Mouse (Mus musculus): ENCODE results near the gene Cops7b. TPM values are rescaled to one million over a fixed set of nuclear protein-coding genes. Genes with fewer than 3 reads are reported as not detected.
A peak's percentile ranks its signal among the peaks of the same experiment; 100 is the strongest.

Gene Cops7b
- polyA plus RNA-seq, 1 experiment from 2014 or later, result 72.3 TPM

DNA sequence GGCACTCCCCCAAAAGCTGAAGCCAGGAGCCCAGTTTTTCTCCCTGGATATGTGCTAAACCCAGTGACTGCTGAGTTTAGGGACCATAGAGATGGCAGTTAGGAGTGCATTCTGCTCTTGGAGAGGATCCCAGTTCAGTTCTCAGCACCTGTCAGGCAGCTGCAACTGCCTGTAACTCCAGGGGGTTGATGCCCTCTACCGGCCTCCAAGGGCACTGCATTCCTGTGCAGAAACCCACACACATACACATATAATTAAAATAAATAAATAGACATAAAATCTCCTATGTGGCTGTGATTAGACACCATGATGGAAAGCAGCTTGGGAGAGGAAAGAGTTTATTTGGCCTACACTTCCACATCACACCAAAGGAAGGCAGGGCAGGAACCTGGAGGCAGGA, 29.4 kb downstream of the Cops7b start:
- Histone ChIP-seq H3K27ac (replicated peaks) (no peak overlapping the region), H3K4me3 (no peak overlapping the region), H3K9me3 (replicated peaks) (no peaks in the 10 kb centered on the region), H3K27me3 (ENCODE audit: low read depth, poor library complexity, severe bottlenecking) (no peaks in the 10 kb centered on the region), H3K4me1 (no peaks in the 10 kb centered on the region), H3K36me3 (peaks cover 25% of the 10 kb centered on the region)
- DNase-seq (ENCODE audit: low spot score), result no peak
- WGBS, result 62% methylated on average over 1 of the region's 1 CpGs

DNA sequence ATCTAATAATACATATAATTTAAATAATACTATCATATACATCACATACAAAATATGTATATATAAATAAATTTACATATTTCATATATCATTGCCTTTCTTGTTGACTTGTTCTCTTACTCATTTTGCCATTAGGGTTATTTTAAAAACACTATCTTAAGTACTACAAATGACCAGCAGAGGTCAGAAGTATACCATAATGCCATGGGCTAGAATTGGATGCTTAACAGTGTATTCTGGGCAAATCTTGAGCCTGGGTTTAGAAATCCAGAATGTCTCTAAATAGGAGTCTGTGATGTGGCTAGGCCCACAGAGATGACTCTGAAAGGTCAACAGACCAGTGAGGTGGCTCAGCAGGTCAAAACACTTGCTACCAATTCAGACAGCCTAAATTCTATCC, 31.6 kb downstream of the Cops7b start:
- Histone ChIP-seq H3K27ac (replicated peaks) (no peak overlapping the region), H3K4me3 (no peak overlapping the region), H3K36me3 (peaks cover 4% of the 10 kb centered on the region; the same call in 1 of the 2 replicates), H3K9me3 (replicated peaks) (no peaks in the 10 kb centered on the region), H3K27me3 (ENCODE audit: low read depth, poor library complexity, severe bottlenecking) (no peaks in the 10 kb centered on the region), H3K4me1 (no peaks in the 10 kb centered on the region)
- no peak for DNase-seq (ENCODE audit: low spot score)

DNA sequence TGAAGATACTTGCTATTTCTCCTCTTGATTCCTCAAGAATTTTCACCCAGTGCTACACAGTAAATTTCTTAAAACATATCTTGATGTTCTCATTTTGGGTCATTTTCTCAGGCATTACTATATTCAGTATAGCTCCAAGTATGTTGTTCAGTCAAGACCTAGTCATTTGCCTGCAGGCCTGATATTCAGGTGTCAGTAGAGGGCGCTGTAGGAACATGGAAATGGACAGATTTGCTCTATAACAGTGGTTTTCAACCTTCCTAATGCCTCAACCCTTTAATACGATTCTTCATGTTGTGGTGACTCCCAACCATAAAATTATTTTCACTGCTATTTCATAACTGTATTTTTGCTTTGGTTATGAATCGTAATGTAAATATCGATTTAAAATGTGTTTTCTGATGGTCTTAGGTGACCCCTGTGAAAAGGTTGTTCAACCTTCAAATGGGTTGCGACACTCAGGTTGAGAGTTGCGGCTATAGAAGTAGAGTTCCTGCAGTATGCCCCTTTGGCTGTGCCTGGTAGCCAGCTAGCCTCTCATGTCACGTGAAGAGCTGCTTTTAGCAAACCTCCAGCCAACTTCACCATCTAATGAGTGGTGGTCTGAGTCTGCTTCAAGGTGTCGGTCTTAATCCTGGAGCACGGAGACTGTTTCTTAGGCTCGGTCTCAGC, 35.9 kb downstream of the Cops7b start:
- no peaks in the 10 kb centered on the region for H3K4me1 ChIP-seq
- no peaks in the 10 kb centered on the region for H3K27me3 ChIP-seq (ENCODE audit: low read depth, poor library complexity, severe bottlenecking)
- H3K4me3 ChIP-seq, result no peak overlapping the region
- H3K36me3 ChIP-seq, result no peaks in the 10 kb centered on the region
- WGBS, result 57% methylated on average over 10 of the region's 10 CpGs
- DNase-seq (ENCODE audit: low spot score), result peak; percentile 38
- no peaks in the 10 kb centered on the region for H3K9me3 ChIP-seq (replicated peaks)
- no peak overlapping the region for H3K27ac ChIP-seq (replicated peaks)

DNA sequence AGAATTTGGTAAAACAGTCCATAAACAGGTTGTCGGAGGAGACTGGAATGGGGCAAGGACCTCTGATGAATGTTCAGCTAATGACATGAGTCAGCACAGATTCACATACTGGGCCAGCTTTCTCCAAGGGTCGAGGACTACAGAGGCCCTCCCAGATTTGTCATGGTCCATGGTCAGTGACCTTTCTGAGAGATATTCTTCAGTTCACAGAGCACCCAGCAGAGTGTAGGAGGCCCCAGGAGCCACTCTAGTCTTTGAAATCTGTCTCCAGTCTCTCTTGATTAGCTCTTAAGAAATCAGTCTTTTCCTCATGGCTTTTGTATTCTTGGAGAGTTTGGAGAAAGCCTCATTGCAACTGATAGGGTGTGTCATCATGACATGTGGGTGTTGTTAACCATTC, 39.6 kb downstream of the Cops7b start:
- Histone ChIP-seq H3K4me1 (no peaks in the 10 kb centered on the region), H3K9me3 (replicated peaks) (no peaks in the 10 kb centered on the region), H3K27me3 (ENCODE audit: low read depth, poor library complexity, severe bottlenecking) (no peaks in the 10 kb centered on the region), H3K27ac (replicated peaks) (no peak overlapping the region), H3K36me3 (no peaks in the 10 kb centered on the region), H3K4me3 (no peak overlapping the region)
- 71% methylated on average over 2 of the region's 2 CpGs for WGBS
- no peak for DNase-seq (ENCODE audit: low spot score)

DNA sequence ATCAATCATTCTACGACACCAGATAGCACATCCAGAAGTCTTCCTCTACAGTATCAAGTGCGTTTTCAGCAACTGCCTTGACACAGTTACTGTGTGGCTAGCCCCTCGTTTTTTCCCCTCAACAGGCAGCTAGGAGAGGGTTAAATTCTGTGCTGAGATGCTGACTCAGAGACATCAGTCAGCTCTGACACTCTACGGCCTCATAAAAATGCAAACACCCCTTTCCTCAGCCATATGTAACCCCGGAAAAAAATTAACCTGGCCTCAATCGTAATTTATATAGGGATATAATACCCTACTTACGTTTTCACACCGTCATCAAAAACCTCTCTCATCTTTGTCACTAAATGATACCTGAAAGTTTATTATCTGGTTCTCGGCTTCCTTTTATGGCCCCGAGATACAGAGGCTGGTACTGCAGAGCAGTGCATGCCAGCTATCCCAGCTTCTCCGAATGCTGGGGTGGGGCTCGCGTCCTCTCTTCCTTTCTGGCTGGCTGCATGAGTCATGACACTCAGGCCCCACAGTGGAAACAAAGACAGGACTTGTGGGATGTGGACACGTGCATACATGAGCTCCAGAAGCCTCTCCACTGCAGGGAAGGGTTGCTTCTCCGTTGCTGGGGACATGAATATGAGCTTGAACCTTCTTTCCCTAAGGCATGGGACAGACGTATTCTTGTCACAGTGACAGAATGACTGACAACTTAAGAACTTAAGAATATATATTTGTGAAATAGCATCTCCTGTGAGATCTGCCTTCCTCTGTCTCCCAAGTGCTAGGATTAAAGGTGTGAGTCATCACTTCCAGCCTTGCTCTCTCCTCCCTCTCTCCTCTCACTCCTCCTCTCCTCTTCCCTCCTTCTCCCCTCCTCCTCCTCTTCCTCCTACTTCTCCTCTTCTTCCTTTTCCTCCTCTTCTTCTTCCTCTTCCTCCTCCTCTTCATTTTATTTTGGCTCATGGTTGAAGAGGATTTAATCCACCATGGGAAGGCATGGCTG, 40.6 kb downstream of the Cops7b start:
- Histone ChIP-seq H3K9me3 (replicated peaks) (no peaks in the 10 kb centered on the region), H3K27me3 (ENCODE audit: low read depth, poor library complexity, severe bottlenecking) (no peaks in the 10 kb centered on the region), H3K27ac (replicated peaks) (no peak overlapping the region), H3K4me3 (no peak overlapping the region), H3K4me1 (no peaks in the 10 kb centered on the region), H3K36me3 (no peaks in the 10 kb centered on the region)
- no peak for DNase-seq (ENCODE audit: low spot score)
- 80% methylated on average over 16 of the region's 16 CpGs for WGBS

DNA sequence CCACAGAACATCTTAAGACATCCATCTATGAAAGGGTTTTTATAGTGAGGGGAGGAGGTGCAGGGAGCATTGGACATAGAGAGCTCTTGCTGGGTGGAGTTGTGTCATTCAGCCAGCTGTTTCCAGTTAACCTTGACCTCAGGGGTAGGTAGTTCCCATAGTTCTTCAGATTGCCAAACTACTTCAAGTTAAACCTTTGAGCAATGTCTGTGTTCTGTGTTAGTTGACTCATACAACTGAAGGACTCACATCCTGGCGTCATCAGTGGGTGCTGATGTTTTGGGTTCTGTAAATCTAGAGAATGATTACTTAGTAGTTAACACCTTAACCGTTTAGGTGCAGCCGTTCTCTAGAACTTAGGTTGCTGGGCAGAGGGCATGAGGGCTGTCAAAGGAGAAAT, 45.6 kb downstream of the Cops7b start:
- no peaks in the 10 kb centered on the region for H3K9me3 ChIP-seq (replicated peaks)
- no peak for DNase-seq (ENCODE audit: low spot score)
- no peak overlapping the region for H3K4me3 ChIP-seq
- no peaks in the 10 kb centered on the region for H3K4me1 ChIP-seq
- H3K27me3 ChIP-seq (ENCODE audit: low read depth, poor library complexity, severe bottlenecking), result no peaks in the 10 kb centered on the region
- no peaks in the 10 kb centered on the region for H3K36me3 ChIP-seq
- no peak overlapping the region for H3K27ac ChIP-seq (replicated peaks)
- WGBS, result 85% methylated on average over 3 of the region's 3 CpGs

DNA sequence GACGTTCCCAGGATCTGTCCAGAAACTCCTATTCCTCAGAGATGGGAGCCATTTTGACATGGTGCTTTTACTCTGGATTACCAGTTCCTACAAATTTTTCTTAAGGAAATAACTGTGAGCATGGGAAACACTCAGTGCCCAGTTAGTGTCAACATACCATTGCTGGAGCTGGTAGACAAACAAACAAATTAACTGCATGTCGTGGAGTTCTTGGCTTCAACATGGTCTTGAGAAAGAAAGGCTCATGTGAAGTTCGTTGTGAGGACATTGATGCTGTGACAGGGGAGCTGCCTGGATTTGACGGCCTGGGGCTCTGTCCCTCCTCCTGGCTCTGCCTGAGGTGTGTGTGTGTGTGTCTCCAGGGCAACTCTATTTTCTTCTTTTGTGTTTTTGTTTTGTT, 47.2 kb downstream of the Cops7b start:
- WGBS, result 61% methylated on average over 4 of the region's 4 CpGs
- H3K27me3 ChIP-seq (ENCODE audit: low read depth, poor library complexity, severe bottlenecking), result no peaks in the 10 kb centered on the region
- H3K36me3 ChIP-seq, result no peaks in the 10 kb centered on the region

DNA sequence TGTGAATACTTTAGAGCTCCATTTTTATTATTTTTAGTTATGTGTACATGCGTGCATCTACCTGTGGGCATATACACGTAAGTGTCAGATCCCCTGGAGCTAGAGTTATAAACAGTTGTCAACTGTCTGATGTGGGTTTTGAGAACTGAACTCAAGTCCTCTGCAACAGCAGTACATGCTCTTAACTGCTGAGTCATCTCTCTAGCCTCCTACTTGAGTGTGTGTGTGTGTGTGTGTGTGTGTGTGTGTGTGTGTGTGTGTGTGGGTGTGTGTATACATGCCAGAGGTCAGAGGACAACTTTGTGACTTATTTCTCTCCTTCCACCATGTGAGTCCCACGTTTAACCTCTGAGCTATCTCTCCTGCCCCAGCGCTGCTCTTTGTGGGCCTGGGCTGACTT, 47.8 kb downstream of the Cops7b start:
- 80% methylated on average over 4 of the region's 4 CpGs for WGBS
- Histone ChIP-seq H3K4me1 (peaks cover 7% of the 10 kb centered on the region), H3K4me3 (no peak overlapping the region), H3K27me3 (ENCODE audit: low read depth, poor library complexity, severe bottlenecking) (no peaks in the 10 kb centered on the region), H3K27ac (replicated peaks) (no peak overlapping the region), H3K9me3 (replicated peaks) (no peaks in the 10 kb centered on the region), H3K36me3 (no peaks in the 10 kb centered on the region)
- no peak for DNase-seq (ENCODE audit: low spot score)

More for the DNA sequence above, 47.2 kb downstream of the Cops7b start:
- Histone ChIP-seq H3K9me3 (replicated peaks) (no peaks in the 10 kb centered on the region), H3K27ac (replicated peaks) (no peak overlapping the region), H3K4me3 (no peak overlapping the region), H3K4me1 (peaks cover 7% of the 10 kb centered on the region)
- no peak for DNase-seq (ENCODE audit: low spot score)

DNA sequence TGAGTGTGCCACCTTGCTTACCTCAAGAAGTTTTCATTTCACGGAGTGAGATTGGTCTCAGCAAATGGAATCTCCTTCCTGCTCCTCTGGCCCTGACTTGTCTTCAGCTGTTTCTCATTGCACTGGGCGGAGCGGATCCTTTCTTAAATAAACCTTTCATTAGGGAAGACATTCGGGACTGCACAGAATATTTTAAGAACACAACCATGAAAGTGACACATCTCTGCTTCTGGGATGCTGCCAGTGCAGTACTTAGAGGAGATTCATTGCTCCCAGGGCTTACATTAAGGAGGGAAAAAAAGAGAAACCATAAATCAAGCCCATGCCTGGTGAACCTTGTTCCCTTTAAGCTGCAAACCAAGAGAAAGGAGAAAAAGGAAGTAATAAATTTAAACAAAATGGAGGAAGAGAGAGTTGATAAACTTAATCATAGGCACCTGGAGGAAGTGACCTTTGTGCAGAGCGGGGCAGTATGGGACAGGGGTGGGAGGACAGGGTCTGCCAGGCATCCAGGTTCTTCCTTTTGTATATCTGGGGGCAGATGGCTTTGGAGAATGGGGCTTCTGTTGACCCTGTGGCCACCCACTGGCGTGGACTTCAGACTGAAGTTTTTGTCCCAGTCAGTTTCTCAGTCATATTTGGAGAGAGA, 50.2 kb downstream of the Cops7b start:
- Histone ChIP-seq H3K4me1 (peaks cover 7% of the 10 kb centered on the region), H3K36me3 (no peaks in the 10 kb centered on the region), H3K4me3 (no peak overlapping the region), H3K9me3 (replicated peaks) (no peaks in the 10 kb centered on the region), H3K27ac (replicated peaks) (no peak overlapping the region), H3K27me3 (ENCODE audit: low read depth, poor library complexity, severe bottlenecking) (no peaks in the 10 kb centered on the region)
- WGBS, result 72% methylated on average over 6 of the region's 6 CpGs
- DNase-seq (ENCODE audit: low spot score), result no peak

DNA sequence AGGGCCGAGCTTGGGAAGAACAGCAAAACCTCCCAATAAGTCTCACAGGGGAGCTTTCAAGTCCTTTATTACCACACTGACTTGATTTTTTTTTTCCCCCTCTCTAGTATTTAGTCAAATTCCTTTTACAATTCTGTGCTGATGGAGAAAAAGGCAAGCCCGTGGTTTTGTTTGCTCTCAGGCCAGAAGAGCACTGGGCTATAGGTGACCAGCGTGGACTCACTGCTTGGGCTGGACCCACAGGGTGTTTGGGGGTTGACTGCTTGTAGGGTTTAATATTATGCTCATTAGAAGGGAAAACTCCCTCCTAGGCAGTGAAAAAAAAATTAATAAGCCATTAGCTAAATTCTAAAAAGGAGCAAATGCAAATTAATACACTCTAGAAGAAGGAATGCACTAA, 50.7 kb downstream of the Cops7b start:
- 60% methylated on average over 3 of the region's 3 CpGs for WGBS
- Histone ChIP-seq H3K4me3 (no peak overlapping the region), H3K36me3 (no peaks in the 10 kb centered on the region), H3K9me3 (replicated peaks) (no peaks in the 10 kb centered on the region), H3K27ac (replicated peaks) (no peak overlapping the region), H3K27me3 (ENCODE audit: low read depth, poor library complexity, severe bottlenecking) (no peaks in the 10 kb centered on the region), H3K4me1 (peaks cover 7% of the 10 kb centered on the region)
- no peak for DNase-seq (ENCODE audit: low spot score)

DNA sequence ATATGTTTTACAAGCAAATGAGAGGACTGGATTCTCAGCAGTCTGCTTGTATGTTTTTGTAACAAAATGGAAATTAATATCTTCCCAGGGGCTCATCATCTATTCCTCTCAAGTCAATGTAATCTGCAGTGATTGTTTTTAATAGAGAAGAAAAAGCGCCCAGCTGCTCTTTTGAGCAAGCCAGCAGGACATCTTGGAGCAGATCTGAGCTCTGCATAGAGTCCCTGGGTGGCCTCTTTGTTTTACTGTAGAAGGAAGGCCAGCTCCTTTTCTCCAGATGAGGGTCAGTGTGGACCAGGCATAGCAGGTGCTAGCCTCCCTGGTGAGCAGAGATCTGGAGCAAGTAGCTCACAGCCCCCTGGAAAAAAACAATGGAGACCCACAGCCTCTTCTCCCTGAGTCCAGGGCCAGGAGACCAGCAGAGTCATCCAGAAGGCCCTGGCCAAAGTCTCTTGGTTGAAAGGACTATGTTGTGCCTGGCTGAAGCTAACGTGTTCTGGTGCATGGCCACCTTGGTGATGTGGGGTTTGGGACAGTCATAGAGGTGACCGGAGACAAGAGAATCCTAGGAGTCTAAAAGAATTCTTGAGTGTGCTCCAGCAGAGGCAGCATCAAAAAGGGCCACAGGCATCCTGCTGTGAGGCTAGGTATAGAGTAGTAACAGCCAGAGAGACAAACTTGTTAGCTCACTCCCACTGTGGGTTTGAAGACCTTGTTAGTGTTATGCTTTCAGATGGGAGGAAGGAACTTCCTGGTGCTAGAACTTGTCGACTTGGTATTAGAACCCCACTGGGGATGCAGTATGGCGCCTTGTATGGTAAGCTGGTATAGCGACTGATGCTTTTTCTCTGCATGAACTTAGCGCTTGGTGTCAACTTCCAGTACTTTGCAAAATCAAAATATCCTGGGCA, 51.4 kb downstream of the Cops7b start:
- no peak for DNase-seq (ENCODE audit: low spot score)
- no peaks in the 10 kb centered on the region for H3K36me3 ChIP-seq
- H3K9me3 ChIP-seq (replicated peaks), result no peaks in the 10 kb centered on the region
- H3K27me3 ChIP-seq (ENCODE audit: low read depth, poor library complexity, severe bottlenecking), result no peaks in the 10 kb centered on the region
- 45% methylated on average over 7 of the region's 7 CpGs for WGBS
- peaks cover 7% of the 10 kb centered on the region for H3K4me1 ChIP-seq
- H3K4me3 ChIP-seq, result peak overlapping the region; percentile 28
- peak overlapping the region; percentile 34; the same call in 1 of the 2 replicates for H3K27ac ChIP-seq (replicated peaks)

DNA sequence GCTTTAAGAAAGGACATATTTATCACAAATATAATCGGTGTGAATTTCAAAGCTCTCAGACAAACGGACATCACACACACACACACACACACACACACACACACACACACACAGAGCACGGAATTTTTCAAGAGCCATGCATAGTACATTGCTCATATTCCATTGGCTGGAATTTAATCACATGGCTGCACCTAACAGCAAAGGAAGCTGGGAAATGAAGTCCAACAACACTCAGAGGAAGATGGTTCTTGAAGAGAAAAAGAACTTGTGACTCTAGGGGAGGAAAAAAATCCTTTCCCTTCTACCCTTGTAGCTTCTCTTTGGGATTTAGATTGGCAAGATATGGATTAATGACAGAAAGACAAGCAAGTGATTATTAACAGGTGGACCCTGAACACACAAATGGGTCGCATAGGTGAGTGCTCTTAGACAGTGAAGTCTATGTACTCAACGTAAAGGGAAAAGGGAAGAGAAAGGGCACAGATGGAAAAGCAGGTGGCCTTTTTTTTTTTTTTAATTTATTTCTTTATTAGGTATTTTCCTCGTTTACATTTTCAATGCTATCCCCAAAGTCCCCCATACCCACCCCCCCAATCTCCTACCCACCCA, 52.2 kb downstream of the Cops7b start:
- DNase-seq (ENCODE audit: low spot score), result no peak
- H3K36me3 ChIP-seq, result no peaks in the 10 kb centered on the region
- H3K27ac ChIP-seq (replicated peaks), result no peak overlapping the region
- peak overlapping the region; percentile 28 for H3K4me3 ChIP-seq
- H3K4me1 ChIP-seq, result peaks cover 7% of the 10 kb centered on the region
- H3K9me3 ChIP-seq (replicated peaks), result no peaks in the 10 kb centered on the region
- no peaks in the 10 kb centered on the region for H3K27me3 ChIP-seq (ENCODE audit: low read depth, poor library complexity, severe bottlenecking)
- WGBS, result 58% methylated on average over 6 of the region's 6 CpGs
